Mouse (Mus musculus): ENCODE measurements at regions not wholly inside any gene's neighbourhood (a gene's known extent, or its start where the extent isn't known, plus 50 kb on each side); places are given as distances from the start of the nearest gene placed in this dataset.
"Not testable (repeated sequence)": the region's sequence is repeated elsewhere in the genome, so short reads cannot be mapped to it uniquely, and the experiment has no call there.

DNA sequence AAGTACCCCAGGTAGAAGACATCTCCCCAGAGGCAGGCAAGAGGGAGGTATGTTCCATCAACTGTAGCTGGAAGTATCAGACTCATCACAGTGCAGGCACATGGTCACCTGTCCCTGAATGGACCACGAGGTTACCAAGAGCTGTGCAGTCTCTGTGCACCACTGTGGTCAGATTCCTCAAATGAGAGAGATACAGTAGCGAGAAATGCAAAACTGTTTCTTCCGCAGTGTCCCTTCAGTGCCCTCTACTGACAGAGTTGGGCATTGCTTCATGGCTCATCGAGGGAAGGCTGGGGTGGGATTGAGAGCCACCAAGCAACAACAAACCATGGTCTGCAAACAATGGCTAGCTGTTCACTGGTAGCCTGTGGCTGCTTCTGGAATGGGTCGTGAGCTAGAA, 406.9 kb downstream of the Ptpru start:
- 10% methylated on average over 5 of the region's 5 CpGs for WGBS
- H3K9ac ChIP-seq (replicated peaks), result no peak overlapping the region
- no peaks in the 10 kb centered on the region for H3K27me3 ChIP-seq (replicated peaks)
- ATAC-seq (ENCODE audit: low FRiP score), result no peak
- no peak overlapping the region for H3K4me3 ChIP-seq (replicated peaks)
- H3K4me2 ChIP-seq, result no peak overlapping the region
- H3K27ac ChIP-seq (replicated peaks), result no peak overlapping the region
- no peaks in the 10 kb centered on the region for H3K36me3 ChIP-seq
- peaks cover 32% of the 10 kb centered on the region for H3K4me1 ChIP-seq
- no peaks in the 10 kb centered on the region for H3K9me3 ChIP-seq (replicated peaks)

GRCm38 (mm10) chr4:131432591-131433177, 405.4 kb downstream of the Ptpru start:
- no peak overlapping the region for H3K4me3 ChIP-seq (replicated peaks)
- H3K27me3 ChIP-seq (replicated peaks), result no peaks in the 10 kb centered on the region
- H3K9ac ChIP-seq (replicated peaks), result no peak overlapping the region
- 28% methylated on average over 13 of the region's 13 CpGs for WGBS
- no peak overlapping the region for H3K4me2 ChIP-seq
- no peak overlapping the region for H3K27ac ChIP-seq (replicated peaks)
- ATAC-seq (ENCODE audit: low FRiP score), result no peak
- peaks cover 36% of the 10 kb centered on the region for H3K4me1 ChIP-seq
- H3K9me3 ChIP-seq (replicated peaks), result no peaks in the 10 kb centered on the region
- no peaks in the 10 kb centered on the region for H3K36me3 ChIP-seq

GRCm38 (mm10) chr4:131435222-131435621, 402.9 kb downstream of the Ptpru start:
- no peak for ATAC-seq (ENCODE audit: low FRiP score)
- 75% methylated on average over 12 of the region's 12 CpGs for WGBS

DNA sequence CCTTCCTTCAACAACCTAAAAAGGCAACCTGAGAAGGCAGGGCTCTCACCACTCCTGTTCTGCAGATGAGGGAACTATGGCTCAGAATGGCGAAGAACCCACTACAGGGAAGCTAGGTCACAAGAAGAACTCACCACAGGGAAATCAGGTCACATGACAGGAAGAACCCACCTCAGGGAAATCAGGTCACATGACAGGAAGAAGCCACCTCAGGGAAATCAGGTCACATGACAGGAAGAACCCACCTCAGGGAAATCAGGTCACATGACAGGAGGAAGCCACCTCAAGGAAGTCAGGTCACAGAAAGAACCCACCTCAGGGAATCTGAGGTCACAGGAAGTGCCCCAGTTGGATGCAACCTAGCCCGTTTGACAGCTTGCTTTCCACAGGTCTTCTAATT, 399.7 kb downstream of the Ptpru start:
- Histone ChIP-seq H3K4me2 (no peak overlapping the region), H3K27ac (replicated peaks) (no peak overlapping the region), H3K4me3 (replicated peaks) (no peak overlapping the region), H3K9ac (replicated peaks) (no peak overlapping the region), H3K36me3 (no peaks in the 10 kb centered on the region), H3K27me3 (replicated peaks) (no peaks in the 10 kb centered on the region), H3K4me1 (peaks cover 11% of the 10 kb centered on the region; the same call in 1 of the 2 replicates), H3K9me3 (replicated peaks) (no peaks in the 10 kb centered on the region)
- ATAC-seq (ENCODE audit: low FRiP score), result no peak
- 92% methylated on average over 2 of the region's 2 CpGs for WGBS

More at GRCm38 (mm10) chr4:131435222-131435621, 402.9 kb downstream of the Ptpru start:
- H3K36me3 ChIP-seq, result no peaks in the 10 kb centered on the region
- H3K4me1 ChIP-seq, result peaks cover 21% of the 10 kb centered on the region
- no peak overlapping the region for H3K27ac ChIP-seq (replicated peaks)
- no peaks in the 10 kb centered on the region for H3K27me3 ChIP-seq (replicated peaks)
- no peak overlapping the region for H3K4me3 ChIP-seq (replicated peaks)
- no peak overlapping the region for H3K9ac ChIP-seq (replicated peaks)
- no peaks in the 10 kb centered on the region for H3K9me3 ChIP-seq (replicated peaks)
- no peak overlapping the region for H3K4me2 ChIP-seq

DNA sequence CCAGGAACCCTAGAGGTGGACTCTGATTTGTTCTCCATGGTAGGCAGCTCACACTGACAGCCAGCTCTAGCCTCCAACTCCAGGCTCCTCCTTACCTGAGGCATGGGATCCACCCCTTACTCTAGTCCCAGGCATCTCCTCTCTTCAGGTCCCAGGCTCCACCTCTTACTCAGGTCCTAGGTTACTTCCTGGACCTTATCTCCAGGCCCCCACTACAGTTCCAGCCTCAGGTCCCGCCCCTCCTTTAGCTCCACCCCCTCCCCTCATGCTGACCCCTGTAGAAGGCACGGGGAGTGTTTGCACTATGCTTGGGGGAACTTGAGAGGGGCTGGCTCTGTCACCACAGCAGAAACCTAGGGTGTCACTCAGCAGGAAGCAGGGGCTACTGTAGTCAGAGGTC, 399.2 kb downstream of the Ptpru start:
- 45% methylated on average over 2 of the region's 2 CpGs for WGBS

DNA sequence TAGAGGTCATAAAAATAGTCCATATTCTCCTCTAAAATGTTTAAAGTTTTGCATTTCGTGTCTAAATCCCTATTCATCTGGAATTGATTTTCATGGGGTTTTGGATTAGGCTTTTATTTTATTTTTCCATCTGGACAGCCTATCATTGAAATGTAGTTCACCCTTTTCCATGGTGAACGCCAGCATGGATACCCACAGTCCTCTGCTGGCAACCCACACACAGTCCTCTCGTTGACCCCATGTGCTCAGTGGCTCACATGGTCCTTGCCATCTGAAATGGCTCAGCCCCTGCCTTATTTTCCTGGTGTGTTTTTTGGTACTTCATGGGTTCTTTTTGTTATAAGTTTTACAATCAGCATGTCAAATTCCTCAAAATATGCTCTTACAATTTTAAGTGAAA, 397.2 kb downstream of the Ptpru start:
- H3K27ac ChIP-seq (replicated peaks), result no peak overlapping the region
- no peak overlapping the region for H3K4me3 ChIP-seq (replicated peaks)
- ATAC-seq (ENCODE audit: low FRiP score), result no peak
- 83% methylated on average over 3 of the region's 3 CpGs for WGBS
- no peak overlapping the region for H3K9ac ChIP-seq (replicated peaks)
- no peaks in the 10 kb centered on the region for H3K27me3 ChIP-seq (replicated peaks)
- H3K36me3 ChIP-seq, result no peaks in the 10 kb centered on the region
- H3K4me1 ChIP-seq, result peaks cover 4% of the 10 kb centered on the region; the same call in 1 of the 2 replicates
- H3K9me3 ChIP-seq (replicated peaks), result no peaks in the 10 kb centered on the region
- H3K4me2 ChIP-seq, result no peak overlapping the region

More for the DNA sequence above, 399.2 kb downstream of the Ptpru start:
- no peaks in the 10 kb centered on the region for H3K9me3 ChIP-seq (replicated peaks)
- H3K27ac ChIP-seq (replicated peaks), result no peak overlapping the region
- no peaks in the 10 kb centered on the region for H3K36me3 ChIP-seq
- peaks cover 11% of the 10 kb centered on the region; the same call in 1 of the 2 replicates for H3K4me1 ChIP-seq
- H3K9ac ChIP-seq (replicated peaks), result no peak overlapping the region
- no peak overlapping the region for H3K4me3 ChIP-seq (replicated peaks)
- no peak overlapping the region for H3K4me2 ChIP-seq
- ATAC-seq (ENCODE audit: low FRiP score), result no peak
- H3K27me3 ChIP-seq (replicated peaks), result no peaks in the 10 kb centered on the region

DNA sequence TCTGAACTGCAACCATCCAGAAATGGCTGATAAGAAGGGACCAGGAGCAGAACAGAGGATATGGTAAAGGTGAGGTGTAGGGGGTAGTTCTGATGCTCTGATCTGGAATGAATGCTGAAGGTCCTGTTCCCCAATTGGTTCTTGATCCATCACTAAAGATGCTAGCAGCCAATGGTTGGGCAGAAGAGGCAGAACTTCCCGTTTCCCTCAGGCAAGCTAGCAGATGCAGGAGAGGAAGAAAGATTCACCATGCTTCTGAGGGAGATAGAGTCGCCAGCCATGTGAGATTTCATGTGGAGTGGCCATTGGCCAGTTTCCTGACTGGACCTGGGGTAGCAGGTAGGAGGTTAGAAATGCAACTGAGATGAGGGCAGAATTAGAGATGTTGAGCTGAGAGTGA, 394.6 kb downstream of the Ptpru start:
- Histone ChIP-seq H3K27me3 (replicated peaks) (no peaks in the 10 kb centered on the region), H3K4me1 (no peaks in the 10 kb centered on the region), H3K36me3 (no peaks in the 10 kb centered on the region), H3K9ac (replicated peaks) (no peak overlapping the region), H3K9me3 (replicated peaks) (no peaks in the 10 kb centered on the region), H3K27ac (replicated peaks) (no peak overlapping the region), H3K4me2 (no peak overlapping the region), H3K4me3 (replicated peaks) (no peak overlapping the region)
- WGBS, result 79% methylated on average over 2 of the region's 2 CpGs
- no peak for ATAC-seq (ENCODE audit: low FRiP score)

DNA sequence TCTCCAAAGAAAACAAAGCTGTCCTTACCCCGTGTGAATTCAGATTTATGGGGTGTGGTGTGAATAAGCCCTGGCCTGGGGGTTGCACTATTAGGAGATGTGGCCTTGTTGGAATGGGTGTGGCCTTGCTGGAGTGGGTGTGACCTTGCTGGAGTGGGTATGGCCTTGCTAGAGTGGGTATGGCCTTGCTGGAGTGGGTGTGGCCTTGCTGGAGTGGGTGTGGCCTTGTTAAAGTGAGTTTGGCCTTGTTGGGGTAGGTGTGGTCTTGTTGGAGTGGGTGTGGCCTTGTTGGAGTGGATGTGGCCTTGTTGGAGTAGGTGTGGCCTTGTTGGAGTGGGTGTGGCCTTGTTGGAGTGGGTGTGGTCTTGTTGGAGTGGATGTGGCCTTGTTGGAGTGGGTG, 387.8 kb downstream of the Ptpru start:
- ATAC-seq (ENCODE audit: low FRiP score); H3K9me3 ChIP-seq (replicated peaks); H3K36me3 ChIP-seq; H3K27ac ChIP-seq (replicated peaks); H3K4me2 ChIP-seq; H3K4me1 ChIP-seq; H3K4me3 ChIP-seq (replicated peaks); H3K9ac ChIP-seq (replicated peaks); H3K27me3 ChIP-seq (replicated peaks): not testable (repeated sequence)
- 68% methylated on average over 1 of the region's 1 CpGs for WGBS

DNA sequence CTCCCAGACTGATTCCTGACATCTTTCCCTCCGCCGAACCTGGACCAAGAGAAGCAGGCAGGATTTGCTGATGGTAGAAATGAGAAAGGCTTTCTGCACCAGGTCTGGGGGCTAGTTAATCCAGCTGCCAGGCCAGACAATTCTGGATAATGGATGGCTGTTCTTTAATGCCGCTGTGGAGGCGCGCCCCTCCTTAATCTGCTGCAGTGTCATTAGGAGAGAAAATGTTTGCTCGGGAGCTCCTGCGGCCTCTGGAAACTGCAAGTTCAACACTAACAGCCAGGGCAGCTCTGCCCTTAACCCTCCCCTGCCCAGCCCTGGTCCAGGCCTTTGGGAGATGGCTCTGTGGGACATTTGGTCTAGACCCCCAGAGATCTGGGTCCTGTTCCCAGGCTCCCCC, 380.5 kb downstream of the Ptpru start:
- H3K27me3 ChIP-seq (replicated peaks), result no peaks in the 10 kb centered on the region
- no peaks in the 10 kb centered on the region for H3K9me3 ChIP-seq (replicated peaks)
- H3K4me3 ChIP-seq (replicated peaks), result no peak overlapping the region
- 8% methylated on average over 7 of the region's 7 CpGs for whole genome bisulfite sequencing
- no peak overlapping the region for H3K9ac ChIP-seq (replicated peaks)
- H3K4me2 ChIP-seq, result no peak overlapping the region
- H3K27ac ChIP-seq (replicated peaks), result 0 out of 2 replicates have a peak overlapping the region, but pooled peaks have one; percentile 18
- peaks cover 40% of the 10 kb centered on the region for H3K4me1 ChIP-seq
- no peak for ATAC-seq (ENCODE audit: low FRiP score)
- H3K36me3 ChIP-seq, result no peaks in the 10 kb centered on the region

GRCm38 (mm10) chr4:131459746-131460145, 378.3 kb downstream of the Ptpru start:
- Histone ChIP-seq H3K4me3 (replicated peaks) (no peak overlapping the region), H3K36me3 (no peaks in the 10 kb centered on the region), H3K9ac (replicated peaks) (no peak overlapping the region), H3K4me1 (peaks cover 41% of the 10 kb centered on the region), H3K9me3 (replicated peaks) (0 out of 2 replicates have a peak, but pooled peaks cover 3% of the 10 kb centered on the region), H3K4me2 (no peak overlapping the region), H3K27me3 (replicated peaks) (no peaks in the 10 kb centered on the region), H3K27ac (replicated peaks) (no peak overlapping the region)
- no peak for ATAC-seq (ENCODE audit: low FRiP score)
- WGBS, result 73% methylated on average over 5 of the region's 5 CpGs

GRCm38 (mm10) chr4:131461312-131461711, 376.8 kb downstream of the Ptpru start:
- Histone ChIP-seq H3K36me3 (no peaks in the 10 kb centered on the region), H3K9ac (replicated peaks) (no peak overlapping the region), H3K4me3 (replicated peaks) (no peak overlapping the region), H3K4me2 (no peak overlapping the region), H3K27ac (replicated peaks) (peak overlapping the region; percentile 61), H3K4me1 (peaks cover 41% of the 10 kb centered on the region), H3K9me3 (replicated peaks) (peaks cover 14% of the 10 kb centered on the region), H3K27me3 (replicated peaks) (no peaks in the 10 kb centered on the region)
- ATAC-seq (ENCODE audit: low FRiP score), result peak; percentile 36; the same call in 1 of the 2 replicates
- WGBS, result 27% methylated on average over 4 of the region's 4 CpGs

DNA sequence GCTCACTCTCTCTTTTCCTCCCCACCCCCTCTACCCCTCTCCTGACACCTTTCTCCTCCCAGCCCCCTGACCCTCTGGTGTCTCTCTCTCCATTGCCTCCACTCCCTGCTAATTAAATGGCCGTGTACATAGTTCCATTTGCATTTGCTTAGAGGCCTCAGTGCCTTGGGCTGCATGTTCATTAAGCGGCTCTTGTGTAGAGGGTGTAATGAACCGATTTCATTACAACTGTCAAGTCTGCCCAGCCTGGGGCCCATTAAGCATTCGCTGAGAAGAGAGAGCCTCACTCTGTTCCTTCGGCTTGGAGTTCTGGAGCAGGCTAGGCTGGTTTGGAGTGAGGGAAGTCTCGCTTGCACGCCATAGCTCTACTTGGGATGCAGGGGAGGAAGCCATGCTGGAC, 376.4 kb downstream of the Ptpru start:
- H3K9ac ChIP-seq (replicated peaks), result no peak overlapping the region
- no peaks in the 10 kb centered on the region for H3K36me3 ChIP-seq
- H3K9me3 ChIP-seq (replicated peaks), result peaks cover 14% of the 10 kb centered on the region
- peak overlapping the region; percentile 61 for H3K27ac ChIP-seq (replicated peaks)
- H3K27me3 ChIP-seq (replicated peaks), result no peaks in the 10 kb centered on the region
- H3K4me1 ChIP-seq, result peaks cover 40% of the 10 kb centered on the region
- H3K4me2 ChIP-seq, result no peak overlapping the region
- no peak overlapping the region for H3K4me3 ChIP-seq (replicated peaks)
- ATAC-seq (ENCODE audit: low FRiP score), result peak; percentile 74
- 19% methylated on average over 7 of the region's 7 CpGs for WGBS
